Mouse (Mus musculus) cerebellum, postnatal 10 days (tissue): ENCODE results near the gene Ccser1.

Source experiments
- DNase-seq, 2 experiments: peaks; one replicate each; pipeline ENCODE4 v3.0.0; 2021; ENCODE audit warnings: mixed read lengths in 2 of 2

Ccser1 gene

DNA sequence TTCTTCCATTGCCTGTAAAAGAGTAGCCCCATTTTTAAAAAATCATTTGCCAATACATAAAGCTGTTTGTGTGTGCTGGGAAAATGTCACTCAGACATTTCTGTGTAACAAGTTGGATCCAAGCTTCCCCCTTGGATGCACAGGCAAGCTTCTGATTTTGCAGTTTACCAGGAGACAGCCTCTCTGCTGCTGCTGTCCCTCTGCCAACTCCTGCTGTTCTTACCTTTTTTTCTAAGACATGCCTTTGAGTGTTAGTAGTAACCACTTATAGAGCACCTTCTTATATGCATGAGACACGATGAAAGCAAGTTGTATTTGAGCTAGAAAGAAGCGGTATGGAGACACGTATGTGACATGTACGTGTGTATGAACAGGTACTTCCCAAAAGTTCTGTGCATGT is 120.3 kb downstream of the Ccser1 start:
- DNase-seq = peak; percentile 57 to 65

GRCm38 (mm10) chr6:61300975-61301374 is 120.9 kb downstream of the Ccser1 start:
- DNase-seq = no peak

DNA sequence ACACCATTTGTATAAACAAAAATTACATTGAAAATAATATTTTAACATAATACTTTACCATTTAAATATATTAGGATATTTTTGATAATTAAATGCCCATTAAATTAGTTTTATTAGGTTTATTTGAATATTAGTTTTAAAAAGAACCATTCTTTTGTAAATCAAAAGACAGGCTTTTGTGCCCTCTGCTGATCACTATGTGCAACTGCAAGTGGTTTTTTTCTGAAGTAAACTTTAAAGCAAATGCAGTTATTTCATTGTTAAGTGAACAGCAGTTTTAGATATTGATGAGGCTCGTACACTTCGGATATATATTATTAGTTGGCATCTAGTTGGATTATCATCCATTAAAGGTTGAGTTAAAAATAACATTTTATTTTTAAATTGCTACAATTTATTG is 121.5 kb downstream of the Ccser1 start:
- peak in 1 of 2 experiments; percentile 42 for DNase-seq

GRCm38 (mm10) chr6:61311324-61312091 is 131.4 kb downstream of the Ccser1 start:
- DNase-seq = no peak

DNA sequence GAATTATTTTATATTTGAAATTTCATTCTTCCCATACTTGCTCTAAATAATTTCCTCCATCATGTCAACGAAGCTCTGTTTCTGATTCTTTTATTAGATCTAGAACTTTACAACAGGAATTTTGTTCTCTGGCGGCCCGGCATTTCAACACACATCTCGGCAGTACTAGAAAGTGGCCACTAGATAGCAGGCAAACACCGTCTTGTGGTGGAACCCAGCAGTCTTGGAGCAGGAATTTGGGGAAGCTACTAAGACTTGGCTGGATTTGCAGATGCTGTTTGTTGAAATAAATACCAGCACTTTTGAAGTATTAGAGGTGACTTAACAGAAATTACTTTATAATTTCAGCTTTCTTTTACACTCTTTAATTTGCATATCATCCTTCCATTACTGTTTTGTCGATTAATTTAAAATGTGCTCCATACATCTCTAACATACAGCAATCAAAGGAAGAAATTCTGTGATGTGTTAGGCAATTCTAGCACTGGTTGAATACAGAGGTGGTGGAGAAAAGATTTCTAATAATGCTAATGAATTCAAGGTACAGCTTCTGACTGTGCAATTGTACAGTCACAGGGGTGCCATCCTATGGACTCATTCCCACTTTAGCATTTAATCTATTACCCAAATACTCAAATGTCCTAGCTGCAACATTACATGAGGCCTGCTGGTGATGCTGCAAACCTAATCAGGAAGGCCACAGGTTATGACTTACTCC is 135.9 kb downstream of the Ccser1 start:
- peak; percentile 73 to 78 for DNase-seq

GRCm38 (mm10) chr6:61320842-61321241 is 140.7 kb downstream of the Ccser1 start:
- peak; percentile 48 to 68 for DNase-seq

DNA sequence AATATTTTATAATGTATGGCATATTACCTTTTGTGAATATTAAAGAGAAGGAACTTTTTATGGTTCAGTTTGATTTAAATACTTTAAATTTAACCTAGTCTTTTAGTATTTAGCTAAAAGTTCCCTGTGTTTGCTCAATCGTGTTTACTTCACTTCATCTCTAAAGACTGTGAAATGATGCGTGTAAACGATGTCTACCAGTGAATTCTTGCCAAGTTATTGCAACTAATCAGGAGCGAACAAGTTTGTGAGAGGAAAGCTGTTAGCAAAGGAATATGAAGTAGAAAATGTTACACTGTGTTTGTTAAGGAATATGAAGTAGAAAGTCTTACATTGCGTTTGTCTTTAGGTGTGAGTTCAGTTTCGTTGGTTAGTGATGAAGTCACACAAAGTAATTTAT is 142.2 kb downstream of the Ccser1 start:
- DNase-seq = no peak

GRCm38 (mm10) chr6:61326131-61326530 is 146.0 kb downstream of the Ccser1 start:
- DNase-seq = no peak

DNA sequence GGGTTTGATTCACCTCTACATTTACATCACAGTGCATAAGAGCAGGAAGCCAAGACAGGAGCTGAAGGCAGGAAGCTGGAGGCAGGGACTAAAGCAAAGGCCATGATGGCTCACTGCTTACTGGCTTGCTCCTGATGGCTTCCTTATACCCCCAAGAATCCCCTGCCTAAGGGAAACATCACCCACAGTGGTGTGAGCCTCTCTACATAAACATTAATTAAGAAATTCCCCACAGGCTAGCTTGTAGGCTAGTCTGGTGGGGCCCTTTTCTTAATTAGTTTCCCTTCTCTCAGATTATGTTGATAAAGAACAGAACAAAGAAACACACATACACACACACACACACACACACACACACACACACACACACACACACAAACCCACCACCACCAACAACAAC is 148.9 kb downstream of the Ccser1 start:
- DNase-seq = no peak

GRCm38 (mm10) chr6:61329593-61330540 is 149.7 kb downstream of the Ccser1 start:
- DNase-seq = peak; percentile 20 to 27

- peak; percentile 66 to 76 for DNase-seq
These were observed 154.3 kb downstream of the Ccser1 start for GRCm38 (mm10) chr6:61334466-61334865.

- peak; percentile 42 to 61 for DNase-seq
These were observed 167.1 kb downstream of the Ccser1 start for GRCm38 (mm10) chr6:61347045-61347838.

GRCm38 (mm10) chr6:61363722-61364121 is 183.6 kb downstream of the Ccser1 start:
- DNase-seq = peak in 1 of 2 experiments; percentile 34

GRCm38 (mm10) chr6:61382526-61382925 is 202.4 kb downstream of the Ccser1 start:
- peak; percentile 20 to 45 for DNase-seq

DNA sequence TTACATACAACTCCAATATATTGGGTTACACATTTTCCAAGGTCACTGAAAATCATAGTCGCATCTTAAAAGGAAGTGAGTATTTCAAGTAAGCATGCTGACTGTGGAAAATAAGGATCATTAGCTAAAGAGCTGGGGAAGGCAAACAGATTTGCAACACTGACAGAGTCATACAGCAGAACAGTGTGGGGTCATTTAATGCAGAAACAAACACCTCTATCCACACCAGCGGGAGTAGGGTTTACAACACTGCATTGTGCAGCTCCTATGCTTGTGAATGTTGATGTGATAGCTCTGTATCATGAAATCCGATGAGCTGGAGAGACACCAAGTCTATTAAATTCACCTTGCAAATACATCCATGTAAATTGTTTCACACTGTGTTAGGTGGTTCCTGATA is 202.9 kb downstream of the Ccser1 start:
- DNase-seq = peak in 1 of 2 experiments; percentile 2

DNA sequence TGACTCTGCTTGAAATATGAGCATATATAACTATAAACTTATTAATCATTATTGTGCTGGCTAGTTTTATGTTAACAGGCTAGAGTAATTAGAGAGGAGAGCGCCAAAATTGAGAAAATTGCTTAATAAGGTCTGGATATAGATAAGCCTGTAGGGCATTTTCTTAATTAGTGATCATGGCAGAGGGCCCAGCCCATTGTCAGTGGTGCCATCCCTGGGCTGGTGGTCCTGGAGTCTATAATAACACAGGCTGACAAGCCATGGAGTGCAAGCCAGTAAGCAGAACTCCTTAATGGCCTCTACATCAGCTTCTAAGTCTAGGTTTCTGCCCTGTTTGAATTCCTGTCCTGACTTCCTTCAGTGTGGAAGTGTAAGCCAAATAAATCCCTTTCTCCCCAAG is 206.9 kb downstream of the Ccser1 start:
- DNase-seq = peak; percentile 40 to 58

- DNase-seq = no peak
These were observed 247.4 kb downstream of the Ccser1 start for GRCm38 (mm10) chr6:61427490-61427889.

DNA sequence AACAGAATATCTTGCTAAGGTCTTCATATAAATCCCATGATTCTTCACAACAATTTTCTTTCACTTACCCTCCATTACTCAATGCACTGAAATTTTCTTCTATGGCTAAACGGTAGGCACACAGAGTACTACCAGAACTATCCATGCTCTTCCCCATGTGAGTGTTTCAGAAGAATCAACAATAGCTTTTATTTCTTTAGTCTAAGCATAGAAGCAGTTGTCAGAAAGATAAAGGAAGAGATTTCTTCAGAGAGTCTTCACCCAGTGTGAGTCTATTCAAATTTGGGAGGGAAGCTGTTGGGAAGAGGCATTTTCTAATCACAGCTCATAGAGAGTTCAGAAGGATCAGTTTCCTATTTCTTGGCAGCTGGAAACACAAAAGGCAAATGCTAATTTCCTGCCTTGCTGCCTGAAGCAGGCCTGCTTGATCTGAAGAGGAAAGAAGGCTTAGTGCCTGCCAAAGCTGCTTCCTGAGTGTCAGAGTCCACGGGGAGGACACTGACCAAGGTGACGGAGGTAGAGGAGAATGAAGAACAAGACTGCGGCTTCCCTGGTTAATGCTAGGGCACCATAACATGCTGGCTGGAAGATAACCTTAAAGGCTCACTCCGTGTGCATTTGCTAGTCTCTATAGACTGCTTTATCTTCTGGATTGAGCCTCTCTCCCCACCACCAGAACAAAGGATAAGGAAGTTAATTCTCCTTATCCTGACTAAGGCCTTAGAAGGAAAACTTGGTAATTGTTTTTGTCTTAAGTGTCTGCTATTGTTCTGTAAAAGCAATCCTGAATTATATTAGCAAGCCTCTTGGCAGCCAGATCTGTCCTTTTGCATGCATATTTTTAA is 251.0 kb downstream of the Ccser1 start:
- DNase-seq = peak; percentile 17 to 20

GRCm38 (mm10) chr6:61431726-61431984 is 251.5 kb downstream of the Ccser1 start:
- no peak for DNase-seq

- DNase-seq = no peak
These were observed 252.0 kb downstream of the Ccser1 start for GRCm38 (mm10) chr6:61432167-61432566.

- no peak for DNase-seq
These were observed 252.6 kb downstream of the Ccser1 start for GRCm38 (mm10) chr6:61432703-61433102.
